Mouse (Mus musculus) MEL (cell line): ENCODE results near the gene Unc5cl. TPM values are rescaled to one million over a fixed set of nuclear protein-coding genes. Genes with fewer than 3 reads are reported as not detected.

Source experiments
- DNase-seq: peaks from one replicate; pipeline ENCODE4 v3.0.0; 2011; ENCODE audit warnings: low read depth, low spot score
- H3K27ac ChIP-seq: 2 replicates; pipeline ENCODE4 v1.5.1; 2012; ENCODE audit warnings: low read depth, mild to moderate bottlenecking, control low read depth, low read length, moderate library complexity; ENCODE audit not compliant: control insufficient read depth
- H3K27me3 ChIP-seq, 2 experiments: fragments of 150-350 bp in 1 of 2; sonication (generic) in 1 of 2; 2 replicates each; pipeline ENCODE4 v1.6.1; 2012; ENCODE audit warnings: low read length in 2 of 2, mild to moderate bottlenecking in 2 of 2, improper control_type of control experiment in 1 of 2, moderate library complexity in 1 of 2; ENCODE audit not compliant: insufficient read depth in 2 of 2, control insufficient read depth in 1 of 2
- H3K36me3 ChIP-seq, 2 experiments: 2 replicates each; pipeline ENCODE4 v1.6.1; 2012 to 2014; ENCODE audit warnings: low read length in 2 of 2, improper control_type of control experiment in 1 of 2, inconsistent platforms in 1 of 2, mild to moderate bottlenecking in 1 of 2; ENCODE audit not compliant: insufficient read depth in 2 of 2, control insufficient read depth in 1 of 2
- H3K4me1 ChIP-seq, 2 experiments: fragments of 150-350 bp in 1 of 2; sonication (generic) in 1 of 2; 2 replicates each; pipeline ENCODE4 v1.6.1; 2012; ENCODE audit warnings: low read length in 2 of 2, improper control_type of control experiment in 1 of 2, mild to moderate bottlenecking in 1 of 2; ENCODE audit not compliant: insufficient read depth in 2 of 2, control insufficient read depth in 1 of 2
- H3K4me3 ChIP-seq, 2 experiments: fragments of 150-350 bp in 1 of 2; sonication (generic) in 1 of 2; 2 replicates each; pipeline ENCODE4 v1.5.1; 2012; ENCODE audit warnings: low read depth in 2 of 2, low read length in 2 of 2, mild to moderate bottlenecking in 2 of 2, moderate library complexity in 2 of 2, control low read depth in 1 of 2, improper control_type of control experiment in 1 of 2; ENCODE audit not compliant: control insufficient read depth in 1 of 2, insufficient read depth in 1 of 2
- H3K79me2 ChIP-seq: 2 replicates; pipeline ENCODE4 v1.6.1; 2012; ENCODE audit warnings: mild to moderate bottlenecking, low read length, moderate library complexity; ENCODE audit not compliant: control insufficient read depth, poor library complexity, insufficient read depth
- H3K9ac ChIP-seq: 2 replicates; pipeline ENCODE4 v1.6.1; 2012; ENCODE audit warnings: low read depth, mild to moderate bottlenecking, control low read depth, low read length, moderate library complexity; ENCODE audit not compliant: control insufficient read depth, poor library complexity, severe bottlenecking
- H3K9me3 ChIP-seq: fragments of 150-350 bp; sonication (generic); replicated peaks from 2 replicates; pipeline ENCODE4 v1.6.1; 2012; ENCODE audit warnings: mild to moderate bottlenecking, low read length, improper control_type of control experiment, moderate library complexity; ENCODE audit not compliant: insufficient read depth
- CHD1 ChIP-seq: IDR thresholded peaks from 2 replicates; pipeline ENCODE4 v1.6.1; 2012; ENCODE audit warnings: low read depth, mild to moderate bottlenecking, inconsistent platforms, low read length, improper control_type of control experiment
- CTCF ChIP-seq, 3 experiments: IDR thresholded peaks in 2 of 3; conservative IDR thresholded peaks in 1 of 3; 2 replicates each; pipeline ENCODE4 v1.5.1; 2011 to 2012; ENCODE audit warnings: low read length in 3 of 3, low read depth in 2 of 3, mild to moderate bottlenecking in 2 of 3, improper control_type of control experiment in 1 of 3, inconsistent platforms in 1 of 3, mixed read lengths in 1 of 3, moderate library complexity in 1 of 3; ENCODE audit not compliant: control insufficient read depth in 1 of 3, insufficient read depth in 1 of 3, poor library complexity in 1 of 3, severe bottlenecking in 1 of 3
- E2F4 ChIP-seq: IDR thresholded peaks from 2 replicates; pipeline ENCODE4 v1.6.1; 2011; ENCODE audit warnings: low read depth, low read length, improper control_type of control experiment, borderline replicate concordance
- ELF1 ChIP-seq: IDR thresholded peaks from 2 replicates; pipeline ENCODE4 v1.6.1; 2014; ENCODE audit warnings: low read depth, mild to moderate bottlenecking, inconsistent platforms, low read length, improper control_type of control experiment, moderate library complexity
- GABPA ChIP-seq: IDR thresholded peaks from 2 replicates; pipeline ENCODE4 v1.6.1; 2012; ENCODE audit warnings: low read depth, mild to moderate bottlenecking, inconsistent platforms, low read length, improper control_type of control experiment, moderate library complexity
- GATA1 ChIP-seq: IDR thresholded peaks from 2 replicates; pipeline ENCODE4 v1.6.1; 2011; ENCODE audit warnings: low read depth, low read length, improper control_type of control experiment
- HCFC1 ChIP-seq: IDR thresholded peaks from 2 replicates; pipeline ENCODE4 v1.6.1; 2012; ENCODE audit warnings: low read depth, mild to moderate bottlenecking, inconsistent platforms, low read length, improper control_type of control experiment, moderate library complexity
- JUND ChIP-seq: IDR thresholded peaks from 2 replicates; pipeline ENCODE4 v1.6.1; 2011; ENCODE audit warnings: low read depth, mild to moderate bottlenecking, improper control_type of control experiment, low read length
- MAX ChIP-seq: IDR thresholded peaks from 2 replicates; pipeline ENCODE4 v1.6.1; 2011; ENCODE audit warnings: low read length, improper control_type of control experiment
- MAZ ChIP-seq: IDR thresholded peaks from 2 replicates; pipeline ENCODE4 v1.6.1; 2012; ENCODE audit warnings: low read depth, mild to moderate bottlenecking, inconsistent platforms, low read length, improper control_type of control experiment
- MXI1 ChIP-seq: IDR thresholded peaks from 2 replicates; pipeline ENCODE4 v1.6.1; 2011; ENCODE audit warnings: mild to moderate bottlenecking, low read depth, low read length, improper control_type of control experiment
- MYB ChIP-seq: IDR thresholded peaks from 2 replicates; pipeline ENCODE4 v1.6.1; 2011; ENCODE audit warnings: mild to moderate bottlenecking, low read depth, low read length, improper control_type of control experiment
- MYC ChIP-seq: IDR thresholded peaks from 2 replicates; pipeline ENCODE4 v1.6.1; 2011; ENCODE audit warnings: low read depth, mild to moderate bottlenecking, low read length, improper control_type of control experiment, moderate library complexity
- NRF1 ChIP-seq: IDR thresholded peaks from 2 replicates; pipeline ENCODE4 v1.6.1; 2014; ENCODE audit warnings: low read depth, mild to moderate bottlenecking, inconsistent platforms, low read length, improper control_type of control experiment, moderate library complexity; ENCODE audit not compliant: poor library complexity, insufficient read depth, severe bottlenecking
- POLR2A ChIP-seq, 2 experiments: IDR thresholded peaks; 2 replicates each; pipeline ENCODE4 v1.6.1; 2011 to 2012; ENCODE audit warnings: low read length in 2 of 2, mild to moderate bottlenecking in 2 of 2, control low read depth in 1 of 2, improper control_type of control experiment in 1 of 2, low read depth in 1 of 2, moderate library complexity in 1 of 2; ENCODE audit not compliant: control insufficient read depth in 1 of 2, insufficient read depth in 1 of 2, poor library complexity in 1 of 2
- POLR2AphosphoS5 ChIP-seq: IDR thresholded peaks from 2 replicates; pipeline ENCODE4 v1.6.1; 2012; ENCODE audit warnings: low read depth, borderline replicate concordance, mild to moderate bottlenecking, inconsistent platforms, low read length, moderate library complexity, mixed read lengths
- RAD21 ChIP-seq: IDR thresholded peaks from 2 replicates; pipeline ENCODE4 v1.6.1; 2011; ENCODE audit warnings: mild to moderate bottlenecking, low read depth, low read length, improper control_type of control experiment
- RCOR1 ChIP-seq: IDR thresholded peaks from 2 replicates; pipeline ENCODE4 v1.6.1; 2012; ENCODE audit warnings: low read depth, mild to moderate bottlenecking, inconsistent platforms, low read length, improper control_type of control experiment
- SIN3A ChIP-seq: IDR thresholded peaks from 2 replicates; pipeline ENCODE4 v1.6.1; 2012; ENCODE audit warnings: low read length, improper control_type of control experiment, inconsistent platforms
- SMC3 ChIP-seq: IDR thresholded peaks from 2 replicates; pipeline ENCODE4 v1.6.1; 2011; ENCODE audit warnings: low read depth, low read length, improper control_type of control experiment
- TAL1 ChIP-seq: IDR thresholded peaks from 2 replicates; pipeline ENCODE4 v1.6.1; 2012; ENCODE audit warnings: mild to moderate bottlenecking, inconsistent platforms, low read length, moderate library complexity, mixed read lengths
- USF1 ChIP-seq: IDR thresholded peaks from 2 replicates; pipeline ENCODE4 v1.6.1; 2014; ENCODE audit warnings: low read depth, mild to moderate bottlenecking, inconsistent platforms, low read length, improper control_type of control experiment, moderate library complexity
- ZKSCAN1 ChIP-seq: IDR thresholded peaks from 2 replicates; pipeline ENCODE4 v1.6.1; 2012; ENCODE audit warnings: low read depth, mild to moderate bottlenecking, inconsistent platforms, low read length, improper control_type of control experiment, moderate library complexity
- polyA plus RNA-seq, 2 experiments: library from polyadenylated mRNA; stranded (reverse) in 1 of 2; unstranded in 1 of 2; fragments of >175 nt in 1 of 2; fragments of >200 nt in 1 of 2; gene quantifications; 2 replicates each; pipeline versions ENCODE4 v1.2.1 to v1.2.4; 2012; ENCODE audit warnings: low replicate concordance in 2 of 2, low read depth in 1 of 2; ENCODE audit not compliant: insufficient read length in 2 of 2, insufficient read depth in 1 of 2, missing spikeins in 1 of 2
- total RNA-seq: library from RNA; depleted of rRNA; stranded (reverse); fragments of 300-350 nt; gene quantifications from 2 replicates; pipeline ENCODE4 v1.2.3, GENCODE M21; 2012

The Unc5cl gene
- total and polyA plus RNA-seq, 3 experiments = 4.7 to 7.7 TPM; not detected in 1

GRCm38 (mm10) chr17:48484191-48484590, 29.5 kb downstream of the Unc5cl start:
- H3K9me3 ChIP-seq = no peaks in the 10 kb centered on the region
- DNase-seq = no peak
- no peak overlapping the region for H3K9ac ChIP-seq
- no peaks in the 10 kb centered on the region for H3K79me2 ChIP-seq
- H3K4me3 ChIP-seq = no peak overlapping the region
- H3K27me3 ChIP-seq = no peaks in the 10 kb centered on the region
- no peak overlapping the region for H3K27ac ChIP-seq
- no peaks in the 10 kb centered on the region for H3K36me3 ChIP-seq
- TF ChIP-seq MXI1 (no peak), MYB (no peak), MAZ (no peak), RCOR1 (no peak), RAD21 (no peak), TAL1 (no peak), CTCF (IDR thresholded peaks at IDR 0.05 in 2 of 3, conservative IDR thresholded peaks at IDR 0.05 in 1 of 3; ENCODE audit: control insufficient read depth in 1 of 3, insufficient read depth in 1 of 3, low read depth in 2 of 3, low read length in 3 of 3, poor library complexity in 1 of 3, severe bottlenecking in 1 of 3) (no peak), JUND (no peak), MAX (no peak), USF1 (no peak), HCFC1 (no peak), SIN3A (no peak), GABPA (no peak), NRF1 (no peak), SMC3 (no peak), POLR2AphosphoS5 (no peak), ZKSCAN1 (no peak), ELF1 (no peak), POLR2A (IDR thresholded peaks at IDR 0.05; ENCODE audit: control insufficient read depth in 1 of 2, insufficient read depth in 1 of 2, low read depth in 1 of 2, low read length in 2 of 2, poor library complexity in 1 of 2) (no peak)
- no peaks in the 10 kb centered on the region for H3K4me1 ChIP-seq

GRCm38 (mm10) chr17:48489466-48489865, 34.8 kb downstream of the Unc5cl start:
- Histone ChIP-seq H3K27ac (no peak overlapping the region), H3K79me2 (no peaks in the 10 kb centered on the region), H3K9me3 (no peaks in the 10 kb centered on the region), H3K9ac (no peak overlapping the region), H3K4me1 (no peaks in the 10 kb centered on the region), H3K27me3 (no peaks in the 10 kb centered on the region), H3K4me3 (no peak overlapping the region), H3K36me3 (no peaks in the 10 kb centered on the region)
- TF ChIP-seq MYB = no peak
- no peak for TF ChIP-seq CHD1
- TF ChIP-seq E2F4 = no peak
- TF ChIP-seq MYC = no peak
- TF ChIP-seq RAD21 = no peak
- no peak for TF ChIP-seq MXI1
- TF ChIP-seq GATA1 = no peak
- TF ChIP-seq RCOR1 = no peak
- no peak for TF ChIP-seq MAZ
- no peak for TF ChIP-seq SMC3
- no peak for TF ChIP-seq NRF1
- no peak for DNase-seq
